Mouse (Mus musculus): ENCODE data around the gene Serpina16. TPM values are rescaled to one million over a fixed set of nuclear protein-coding genes. Genes with fewer than 3 reads are reported as not detected.

The Serpina16 gene
- polyA plus RNA-seq (2014; fragmentation: Nextera tagmentation; extraction: Ambion mirVana), result not detected in 2 replicates

- Histone ChIP-seq H3K9ac (replicated peaks; ENCODE audit: low read depth, low read length) (no peak within 1 kb of the TSS), H3K27me3 (ENCODE audit: control insufficient read depth, insufficient read depth, low read length) (no peaks in the 10 kb centered on the region), H3K4me1 (ENCODE audit: control insufficient read depth, insufficient read depth, low read length) (no peaks in the 10 kb centered on the region), H3K36me3 (ENCODE audit: control insufficient read depth, insufficient read depth, low read length) (no peaks in the 10 kb centered on the region), H3K27ac (ENCODE audit: low read length) (no peak within 1 kb of the TSS), H3K9me3 (ENCODE audit: control insufficient read depth, low read depth, low read length) (no peaks in the 10 kb centered on the region), H3K4me2 (replicated peaks; ENCODE audit: low read depth, low read length) (no peak within 1 kb of the TSS), H3K4me3 (ENCODE audit: low read depth, low read length) (no peak within 1 kb of the TSS)
- ATAC-seq (ENCODE audit: insufficient number of reproducible peaks, insufficient read depth, low FRiP score, low read depth), result no peak
- 90% methylated on average over 1 of the region's 1 CpGs for WGBS
Observed at GRCm38 (mm10) chr12:103676039-103676438, at the start of gene Serpina16. TSS of gene Serpina16 (minus strand) at chr12:103676139.

- Histone ChIP-seq H3K4me3 (ENCODE audit: low read depth, low read length) (no peak overlapping the region), H3K4me2 (replicated peaks; ENCODE audit: low read depth, low read length) (no peak overlapping the region), H3K27ac (ENCODE audit: low read length) (no peak overlapping the region), H3K9ac (replicated peaks; ENCODE audit: low read depth, low read length) (no peak overlapping the region), H3K9me3 (ENCODE audit: control insufficient read depth, low read depth, low read length) (no peaks in the 10 kb centered on the region), H3K27me3 (ENCODE audit: control insufficient read depth, insufficient read depth, low read length) (no peaks in the 10 kb centered on the region), H3K36me3 (ENCODE audit: control insufficient read depth, insufficient read depth, low read length) (no peaks in the 10 kb centered on the region), H3K4me1 (ENCODE audit: control insufficient read depth, insufficient read depth, low read length) (no peaks in the 10 kb centered on the region)
- ATAC-seq (ENCODE audit: insufficient number of reproducible peaks, insufficient read depth, low FRiP score, low read depth), result no peak
- 76% methylated on average over 3 of the region's 3 CpGs for WGBS
Observed at GRCm38 (mm10) chr12:103711537-103711936, 35.6 kb upstream of the Serpina16 start.

- no peaks in the 10 kb centered on the region for H3K9me3 ChIP-seq (ENCODE audit: control insufficient read depth, low read depth, low read length)
- H3K4me3 ChIP-seq (ENCODE audit: low read depth, low read length), result no peak overlapping the region
- H3K4me2 ChIP-seq (replicated peaks; ENCODE audit: low read depth, low read length), result no peak overlapping the region
- H3K27me3 ChIP-seq (ENCODE audit: control insufficient read depth, insufficient read depth, low read length), result no peaks in the 10 kb centered on the region
- ATAC-seq (ENCODE audit: insufficient number of reproducible peaks, insufficient read depth, low FRiP score, low read depth), result no peak
- WGBS, result 65% methylated on average over 1 of the region's 1 CpGs
- no peaks in the 10 kb centered on the region for H3K4me1 ChIP-seq (ENCODE audit: control insufficient read depth, insufficient read depth, low read length)
- no peaks in the 10 kb centered on the region for H3K36me3 ChIP-seq (ENCODE audit: control insufficient read depth, insufficient read depth, low read length)
- H3K9ac ChIP-seq (replicated peaks; ENCODE audit: low read depth, low read length), result no peak overlapping the region
- no peak overlapping the region for H3K27ac ChIP-seq (ENCODE audit: low read length)
Observed at GRCm38 (mm10) chr12:103710405-103710804, 34.5 kb upstream of the Serpina16 start.

- WGBS, result 31% methylated on average over 4 of the region's 4 CpGs
Observed at GRCm38 (mm10) chr12:103706113-103706512, 30.2 kb upstream of the Serpina16 start.

GRCm38 (mm10) chr12:103705547-103705946, 29.6 kb upstream of the Serpina16 start:
- no peaks in the 10 kb centered on the region for H3K9me3 ChIP-seq (ENCODE audit: control insufficient read depth, low read depth, low read length)
- no peak overlapping the region for H3K9ac ChIP-seq (replicated peaks; ENCODE audit: low read depth, low read length)
- 60% methylated on average over 2 of the region's 2 CpGs for WGBS
- H3K4me3 ChIP-seq (ENCODE audit: low read depth, low read length), result no peak overlapping the region
- no peak overlapping the region for H3K4me2 ChIP-seq (replicated peaks; ENCODE audit: low read depth, low read length)
- H3K27ac ChIP-seq (ENCODE audit: low read length), result no peak overlapping the region
- no peaks in the 10 kb centered on the region for H3K4me1 ChIP-seq (ENCODE audit: control insufficient read depth, insufficient read depth, low read length)
- no peaks in the 10 kb centered on the region for H3K36me3 ChIP-seq (ENCODE audit: control insufficient read depth, insufficient read depth, low read length)
- H3K27me3 ChIP-seq (ENCODE audit: control insufficient read depth, insufficient read depth, low read length), result no peaks in the 10 kb centered on the region
- no peak for ATAC-seq (ENCODE audit: insufficient number of reproducible peaks, insufficient read depth, low FRiP score, low read depth)

More at GRCm38 (mm10) chr12:103706113-103706512, 30.2 kb upstream of the Serpina16 start:
- no peaks in the 10 kb centered on the region for H3K4me1 ChIP-seq (ENCODE audit: control insufficient read depth, insufficient read depth, low read length)
- H3K4me3 ChIP-seq (ENCODE audit: low read depth, low read length), result no peak overlapping the region
- no peak for ATAC-seq (ENCODE audit: insufficient number of reproducible peaks, insufficient read depth, low FRiP score, low read depth)
- no peak overlapping the region for H3K27ac ChIP-seq (ENCODE audit: low read length)
- H3K4me2 ChIP-seq (replicated peaks; ENCODE audit: low read depth, low read length), result no peak overlapping the region
- H3K36me3 ChIP-seq (ENCODE audit: control insufficient read depth, insufficient read depth, low read length), result no peaks in the 10 kb centered on the region
- no peaks in the 10 kb centered on the region for H3K27me3 ChIP-seq (ENCODE audit: control insufficient read depth, insufficient read depth, low read length)
- no peaks in the 10 kb centered on the region for H3K9me3 ChIP-seq (ENCODE audit: control insufficient read depth, low read depth, low read length)
- H3K9ac ChIP-seq (replicated peaks; ENCODE audit: low read depth, low read length), result no peak overlapping the region

GRCm38 (mm10) chr12:103700144-103700750, 24.3 kb upstream of the Serpina16 start:
- no peaks in the 10 kb centered on the region for H3K27me3 ChIP-seq (ENCODE audit: control insufficient read depth, insufficient read depth, low read length)
- no peak overlapping the region for H3K4me3 ChIP-seq (ENCODE audit: low read depth, low read length)
- WGBS, result 85% methylated on average over 4 of the region's 4 CpGs
- H3K9me3 ChIP-seq (ENCODE audit: control insufficient read depth, low read depth, low read length), result no peaks in the 10 kb centered on the region
- no peaks in the 10 kb centered on the region for H3K36me3 ChIP-seq (ENCODE audit: control insufficient read depth, insufficient read depth, low read length)
- ATAC-seq (ENCODE audit: insufficient number of reproducible peaks, insufficient read depth, low FRiP score, low read depth), result no peak
- H3K27ac ChIP-seq (ENCODE audit: low read length), result no peak overlapping the region
- H3K4me1 ChIP-seq (ENCODE audit: control insufficient read depth, insufficient read depth, low read length), result no peaks in the 10 kb centered on the region
- no peak overlapping the region for H3K9ac ChIP-seq (replicated peaks; ENCODE audit: low read depth, low read length)
- H3K4me2 ChIP-seq (replicated peaks; ENCODE audit: low read depth, low read length), result no peak overlapping the region

GRCm38 (mm10) chr12:103695429-103695828, 19.5 kb upstream of the Serpina16 start, which contains the start of gene Serpina1f:
TSS of gene Serpina1f (minus strand) at chr12:103695529.
- Histone ChIP-seq H3K9ac (replicated peaks; ENCODE audit: low read depth, low read length) (no peak within 1 kb of the TSS), H3K4me2 (replicated peaks; ENCODE audit: low read depth, low read length) (no peak within 1 kb of the TSS), H3K4me1 (ENCODE audit: control insufficient read depth, insufficient read depth, low read length) (no peaks in the 10 kb centered on the region), H3K9me3 (ENCODE audit: control insufficient read depth, low read depth, low read length) (no peaks in the 10 kb centered on the region), H3K36me3 (ENCODE audit: control insufficient read depth, insufficient read depth, low read length) (no peaks in the 10 kb centered on the region), H3K4me3 (ENCODE audit: low read depth, low read length) (no peak within 1 kb of the TSS), H3K27me3 (ENCODE audit: control insufficient read depth, insufficient read depth, low read length) (no peaks in the 10 kb centered on the region), H3K27ac (ENCODE audit: low read length) (no peak within 1 kb of the TSS)
- whole genome bisulfite sequencing, result 85% methylated on average over 8 of the region's 8 CpGs
- ATAC-seq (ENCODE audit: insufficient number of reproducible peaks, insufficient read depth, low FRiP score, low read depth), result no peak

GRCm38 (mm10) chr12:103688221-103688814, 12.4 kb upstream of the Serpina16 start:
- no peak overlapping the region for H3K27ac ChIP-seq (ENCODE audit: low read length)
- no peaks in the 10 kb centered on the region for H3K4me1 ChIP-seq (ENCODE audit: control insufficient read depth, insufficient read depth, low read length)
- H3K9me3 ChIP-seq (ENCODE audit: control insufficient read depth, low read depth, low read length), result no peaks in the 10 kb centered on the region
- WGBS, result 30% methylated on average over 3 of the region's 3 CpGs
- no peaks in the 10 kb centered on the region for H3K36me3 ChIP-seq (ENCODE audit: control insufficient read depth, insufficient read depth, low read length)
- no peaks in the 10 kb centered on the region for H3K27me3 ChIP-seq (ENCODE audit: control insufficient read depth, insufficient read depth, low read length)
- ATAC-seq (ENCODE audit: insufficient number of reproducible peaks, insufficient read depth, low FRiP score, low read depth), result no peak
- H3K9ac ChIP-seq (replicated peaks; ENCODE audit: low read depth, low read length), result no peak overlapping the region
- H3K4me2 ChIP-seq (replicated peaks; ENCODE audit: low read depth, low read length), result no peak overlapping the region
- no peak overlapping the region for H3K4me3 ChIP-seq (ENCODE audit: low read depth, low read length)

Data from stomach, embryonic 14.5 days (tissue).